ENCODE assay signal across 8 mouse cellular contexts in genomic region chr3:20154531-20155367, GRCm38 (mm10). TPM values are rescaled to one million over a fixed set of nuclear protein-coding genes. Genes with fewer than 3 reads are reported as not detected.
A peak's percentile ranks its signal among the peaks of the same experiment; 100 is the strongest.
DNase-seq lines count a peak whose midpoint lies in the region; ATAC-seq and TF ChIP-seq lines count a peak whose summit lies in the region.

Gyg (minus strand) TSS chr3:20155317.

- 1% methylated on average over 35 of the region's 73 CpGs for WGBS in embryonic facial prominence, embryonic 14.5 days
- under 1% methylated on average over 65 of the region's 73 CpGs for WGBS in midbrain, postnatal 0 days

- peak within 1 kb of the TSS; percentile 90 for H3K4me2 ChIP-seq in embryonic facial prominence, embryonic 14.5 days (ENCODE audit: low read depth, low read length)
- H3K4me2 ChIP-seq in midbrain, postnatal 0 days (ENCODE audit: low read depth, low read length, poor library complexity, severe bottlenecking): peak within 1 kb of the TSS; percentile 96

- no peaks in the 10 kb centered on the region; the same call in 1 of the 2 replicates for H3K4me1 ChIP-seq in embryonic facial prominence, embryonic 14.5 days (ENCODE audit: control insufficient read depth, insufficient read depth, low read length)
- peaks cover 6% of the 10 kb centered on the region; the same call in 1 of the 2 replicates for H3K4me1 ChIP-seq in midbrain, postnatal 0 days (ENCODE audit: insufficient read depth, low read length)

- H3K9ac ChIP-seq in embryonic facial prominence, embryonic 14.5 days (ENCODE audit: low read depth, low read length): peak within 1 kb of the TSS; percentile 83
- peak within 1 kb of the TSS; percentile 96 for H3K9ac ChIP-seq in midbrain, postnatal 0 days (replicated peaks; ENCODE audit: low read length, poor library complexity, severe bottlenecking)

- 0 out of 2 replicates have a peak, but pooled peaks cover 2% of the 10 kb centered on the region for H3K36me3 ChIP-seq in embryonic facial prominence, embryonic 14.5 days (ENCODE audit: control insufficient read depth, insufficient read depth, low read length)
- H3K36me3 ChIP-seq in midbrain, postnatal 0 days (ENCODE audit: insufficient read depth, low read length): peaks cover 3% of the 10 kb centered on the region; the same call in 1 of the 2 replicates

- ATAC-seq in embryonic facial prominence, embryonic 14.5 days (ENCODE audit: low read depth): peak; percentile 94
- peak; percentile 90 for ATAC-seq in midbrain, postnatal 0 days (ENCODE audit: low FRiP score)

- TF ChIP-seq CTCF in midbrain, postnatal 0 days (IDR thresholded peaks at IDR 0.05): 0 out of 2 replicates have a peak, but pooled peaks have one; percentile 3

- H3K9me3 ChIP-seq in embryonic facial prominence, embryonic 14.5 days (ENCODE audit: control insufficient read depth, low read length): 0 out of 2 replicates have a peak, but pooled peaks cover 5% of the 10 kb centered on the region
- no peaks in the 10 kb centered on the region for H3K9me3 ChIP-seq in midbrain, postnatal 0 days (ENCODE audit: low read length)

- H3K27me3 ChIP-seq in embryonic facial prominence, embryonic 14.5 days (replicated peaks; ENCODE audit: control insufficient read depth, insufficient read depth, low read length): no peaks in the 10 kb centered on the region
- H3K27me3 ChIP-seq in midbrain, postnatal 0 days (ENCODE audit: insufficient read depth, low read length): no peaks in the 10 kb centered on the region

- peak within 1 kb of the TSS; percentile 71 for H3K4me3 ChIP-seq in embryonic facial prominence, embryonic 14.5 days (ENCODE audit: low read depth, low read length)
- H3K4me3 ChIP-seq in midbrain, postnatal 0 days (ENCODE audit: low read depth, low read length): peak within 1 kb of the TSS; percentile 86

- H3K27ac ChIP-seq in embryonic facial prominence, embryonic 14.5 days (replicated peaks; ENCODE audit: low read depth, low read length): no peak within 1 kb of the TSS
- H3K27ac ChIP-seq in midbrain, postnatal 0 days (ENCODE audit: low read depth, low read length): peak within 1 kb of the TSS; percentile 67

- peak; percentile 61 for DNase-seq in 3T3-L1 (ENCODE audit: low read depth, low spot score)
- peak; percentile 79 to 83 for DNase-seq in adrenal gland, postnatal 36 days
- DNase-seq in embryonic facial prominence, embryonic 14.5 days (ENCODE audit: low spot score): peak; percentile 63
- peak; percentile 46 for DNase-seq in heart, adult 8-10 months (ENCODE audit: low spot score)
- peak; percentile 57 for DNase-seq in kidney, adult 8-10 months
- peak; percentile 72 for DNase-seq in liver
- peak; percentile 54 for DNase-seq in midbrain, postnatal 0 days (ENCODE audit: low spot score)
- DNase-seq in spleen, postnatal 14 days (ENCODE audit: low spot score in 2 of 2): peak; percentile 18 to 33

RNA-seq across cellular contexts. Expression of gene Gyg, which starts in this region (rescaled TPM):
- total RNA-seq in adrenal gland, postnatal 36 days (2021): 100 to 1,000 TPM in 1 of 2 experiments, 10 to 100 TPM in 1; 81.2 to 140 TPM
- polyA plus RNA-seq in embryonic facial prominence, embryonic 14.5 days (2014; fragmentation: Nextera tagmentation; extraction: Ambion mirVana): 56.5 and 59.5 TPM in 2 replicates
- 100 to 1,000 TPM; 159 to 174 (median 169) TPM for total RNA-seq in heart, adult 8-10 months (2022)
- total RNA-seq in midbrain, postnatal 0 days (2014; rRNA removed): 38.0 and 40.5 TPM in 2 replicates
- 77.8 and 86.3 TPM in 2 replicates for polyA plus RNA-seq in midbrain, postnatal 0 days (2015; fragmentation: Nextera tagmentation; extraction: Ambion mirVana)

Comparison
In these comparisons a context has a peak if more than half of its experiments do, and no peak if none do; other contexts are left out.
1. DNase-seq: peak in every context shown above with its lines; median percentile 81 in adrenal gland, postnatal 36 days; 72 in liver; 63 in embryonic facial prominence, embryonic 14.5 days; 61 in 3T3-L1; 57 in kidney, adult 8-10 months; 54 in midbrain, postnatal 0 days; 46 in heart, adult 8-10 months; 26 in spleen, postnatal 14 days.